Mouse (Mus musculus) thymus, adult 2 months (tissue): Measurements from ENCODE around the gene Stox2. TPM values are rescaled to one million over a fixed set of nuclear protein-coding genes. Genes with fewer than 3 reads are reported as not detected.

Experiments
- DNase-seq: peaks from one replicate; pipeline ENCODE4 v3.0.0; 2021
- H3K27ac ChIP-seq: fragments of 200-500 bp; 2 replicates; pipeline ENCODE4 v1.5.1; 2012; ENCODE audit warnings: low read length, control low read depth; ENCODE audit not compliant: control insufficient read depth, insufficient read depth
- H3K27me3 ChIP-seq: fragments of 200-500 bp; 2 replicates; pipeline ENCODE4 v1.6.1; 2012; ENCODE audit warnings: mild to moderate bottlenecking, low read length, moderate library complexity, mixed read lengths; ENCODE audit not compliant: control insufficient read depth, insufficient read depth
- H3K36me3 ChIP-seq: fragments of 200-500 bp; 2 replicates; pipeline ENCODE4 v1.6.1; 2012; ENCODE audit warnings: mild to moderate bottlenecking, low read length, moderate library complexity; ENCODE audit not compliant: control insufficient read depth, insufficient read depth
- H3K4me1 ChIP-seq: fragments of 200-500 bp; replicated peaks from 2 replicates; pipeline ENCODE4 v1.6.1; 2012; ENCODE audit warnings: low read length; ENCODE audit not compliant: control insufficient read depth, insufficient read depth
- H3K4me3 ChIP-seq: fragments of 200-500 bp; 2 replicates; pipeline ENCODE4 v1.5.1; 2012; ENCODE audit warnings: mild to moderate bottlenecking, low read length, control low read depth, moderate library complexity; ENCODE audit not compliant: control insufficient read depth, insufficient read depth
- CTCF ChIP-seq: fragments of 200-500 bp; IDR thresholded peaks from 2 replicates; pipeline ENCODE4 v1.5.1; 2012; ENCODE audit warnings: mild to moderate bottlenecking, control low read depth, low read length, moderate library complexity, borderline replicate concordance; ENCODE audit not compliant: control insufficient read depth, poor library complexity, insufficient read depth; ENCODE audit errors: extremely low read depth
- POLR2A ChIP-seq: fragments of 200-500 bp; IDR thresholded peaks from 2 replicates; pipeline ENCODE4 v1.6.1; 2012; ENCODE audit warnings: mild to moderate bottlenecking, low read length, control low read depth, moderate library complexity; ENCODE audit not compliant: control insufficient read depth, poor library complexity, insufficient read depth; ENCODE audit errors: extremely low read depth
- WGBS: fragments of 180-500 bp; shearing (Covaris S2); methylation state at CpG from one replicate; pipeline ENCODE4 v1.1.7; 2018; 5-methylcytosine and 5-hydroxymethylcytosine counted together
- polyA plus RNA-seq: library from polyadenylated mRNA; depleted of rRNA; stranded (reverse); fragments of >200 nt; gene quantifications from 2 replicates; pipeline ENCODE4 v1.2.3, GENCODE M21; 2012

The Stox2 gene
- polyA plus RNA-seq, 1 experiment = 1.1 TPM

- no peak for TF ChIP-seq CTCF
- no peak for TF ChIP-seq POLR2A
- Histone ChIP-seq H3K27ac (no peak overlapping the region), H3K4me3 (no peak overlapping the region), H3K36me3 (no peaks in the 10 kb centered on the region), H3K27me3 (no peaks in the 10 kb centered on the region), H3K4me1 (no peaks in the 10 kb centered on the region)
- no peak for DNase-seq
- 73% methylated on average over 6 of the region's 6 CpGs for WGBS
Observed at GRCm38 (mm10) chr8:47308176-47308575, 138.0 kb downstream of the Stox2 start.

- Histone ChIP-seq H3K27ac (no peak overlapping the region), H3K36me3 (no peaks in the 10 kb centered on the region), H3K4me1 (no peaks in the 10 kb centered on the region), H3K27me3 (no peaks in the 10 kb centered on the region), H3K4me3 (no peak overlapping the region)
- TF ChIP-seq CTCF = no peak
- no peak for TF ChIP-seq POLR2A
- WGBS = 90% methylated on average over 5 of the region's 5 CpGs
- no peak for DNase-seq
Observed at GRCm38 (mm10) chr8:47306372-47306771, 139.8 kb downstream of the Stox2 start.

- Histone ChIP-seq H3K4me1 (no peaks in the 10 kb centered on the region), H3K4me3 (no peak overlapping the region), H3K27me3 (no peaks in the 10 kb centered on the region), H3K36me3 (no peaks in the 10 kb centered on the region), H3K27ac (no peak overlapping the region)
- no peak for DNase-seq
- WGBS = 96% methylated on average over 5 of the region's 5 CpGs
- TF ChIP-seq CTCF = no peak
- no peak for TF ChIP-seq POLR2A
Observed at GRCm38 (mm10) chr8:47305880-47306279, 140.3 kb downstream of the Stox2 start.

GRCm38 (mm10) chr8:47298460-47298859, 147.7 kb downstream of the Stox2 start:
- DNase-seq = no peak
- Histone ChIP-seq H3K4me1 (no peaks in the 10 kb centered on the region), H3K4me3 (no peak overlapping the region), H3K27ac (no peak overlapping the region), H3K27me3 (no peaks in the 10 kb centered on the region), H3K36me3 (no peaks in the 10 kb centered on the region)
- whole genome bisulfite sequencing = 92% methylated on average over 3 of the region's 3 CpGs
- TF ChIP-seq POLR2A = no peak
- TF ChIP-seq CTCF = no peak

GRCm38 (mm10) chr8:47289641-47290040, 156.5 kb downstream of the Stox2 start:
- H3K36me3 ChIP-seq = no peaks in the 10 kb centered on the region
- TF ChIP-seq CTCF (no peak), POLR2A (no peak)
- WGBS = 42% methylated on average over 6 of the region's 6 CpGs
- no peak overlapping the region for H3K27ac ChIP-seq
- DNase-seq = no peak
- H3K27me3 ChIP-seq = peaks cover 11% of the 10 kb centered on the region
- no peak overlapping the region for H3K4me3 ChIP-seq
- H3K4me1 ChIP-seq = no peaks in the 10 kb centered on the region

- Histone ChIP-seq H3K36me3 (no peaks in the 10 kb centered on the region), H3K27me3 (peaks cover 11% of the 10 kb centered on the region), H3K27ac (no peak overlapping the region), H3K4me1 (no peaks in the 10 kb centered on the region), H3K4me3 (peak overlapping the region; percentile 25)
- 1% methylated on average over 97 of the region's 97 CpGs for WGBS
- no peak for DNase-seq
- TF ChIP-seq POLR2A = no peak
Observed at GRCm38 (mm10) chr8:47288866-47289541, 157.2 kb downstream of the Stox2 start.

GRCm38 (mm10) chr8:47288131-47288865, 157.9 kb downstream of the Stox2 start:
- no peak for DNase-seq
- TF ChIP-seq POLR2A = no peak
- no peak for TF ChIP-seq CTCF
- H3K27ac ChIP-seq = no peak overlapping the region

More at GRCm38 (mm10) chr8:47288131-47288865, 157.9 kb downstream of the Stox2 start:
- 2% methylated on average over 70 of the region's 78 CpGs for WGBS
- no peaks in the 10 kb centered on the region for H3K36me3 ChIP-seq
- H3K27me3 ChIP-seq = peaks cover 11% of the 10 kb centered on the region
- H3K4me3 ChIP-seq = peak overlapping the region; percentile 25; the same call in 1 of the 2 replicates
- H3K4me1 ChIP-seq = no peaks in the 10 kb centered on the region
